Mouse (Mus musculus) neural tube, embryonic 15.5 days (tissue): Measurements from ENCODE around the gene Nampt. TPM values are rescaled to one million over a fixed set of nuclear protein-coding genes. Genes with fewer than 3 reads are reported as not detected.

ENCODE experiments used
- ATAC-seq: fragments of 200-750 bp; cut with Nextera tagmentation; 2 replicates; pipeline ENCODE4 v1.8.0; 2017; ENCODE audit warnings: mild to moderate bottlenecking, moderate TSS enrichment, moderate library complexity; ENCODE audit not compliant: low FRiP score
- H3K27ac ChIP-seq: fragments of 300-500 bp; sonication (generic); replicated peaks from 2 replicates; pipeline ENCODE4 v1.5.1; 2015; ENCODE audit warnings: mild to moderate bottlenecking, inconsistent platforms
- H3K27me3 ChIP-seq: fragments of 300-500 bp; sonication (generic); replicated peaks from 2 replicates; pipeline ENCODE4 v1.6.1; 2015; ENCODE audit warnings: inconsistent platforms
- H3K36me3 ChIP-seq: fragments of 300-500 bp; sonication (generic); 2 replicates; pipeline ENCODE4 v1.6.1; 2015; ENCODE audit warnings: inconsistent platforms
- H3K4me1 ChIP-seq: fragments of 300-500 bp; sonication (generic); 2 replicates; pipeline ENCODE4 v1.6.1; 2015; ENCODE audit warnings: inconsistent platforms
- H3K4me2 ChIP-seq: fragments of 300-500 bp; sonication (generic); 2 replicates; pipeline ENCODE4 v1.6.1; 2015; ENCODE audit warnings: inconsistent platforms, mild to moderate bottlenecking, moderate library complexity
- H3K4me3 ChIP-seq: fragments of 300-500 bp; sonication (generic); replicated peaks from 2 replicates; pipeline ENCODE4 v1.5.1; 2015; ENCODE audit warnings: mild to moderate bottlenecking, inconsistent platforms
- H3K9ac ChIP-seq: fragments of 300-500 bp; sonication (generic); replicated peaks from 2 replicates; pipeline ENCODE4 v1.6.1; 2015; ENCODE audit warnings: mild to moderate bottlenecking, inconsistent platforms
- H3K9me3 ChIP-seq: fragments of 300-500 bp; sonication (generic); replicated peaks from 2 replicates; pipeline ENCODE4 v1.6.1; 2016; ENCODE audit warnings: inconsistent platforms
- WGBS: fragments of 180-500 bp; shearing (Covaris S2); methylation state at CpG from one replicate; pipeline ENCODE4 v1.1.7; 2015; ENCODE audit warnings: mixed read lengths; 5-methylcytosine and 5-hydroxymethylcytosine counted together
- polyA plus RNA-seq: library from polyadenylated mRNA; unstranded; fragments of >200 nt; fragmentation: Nextera tagmentation; extraction: Ambion mirVana; gene quantifications from 2 replicates; pipeline ENCODE4 v1.2.1, GENCODE M21; 2015

Gene Nampt
- polyA plus RNA-seq, 1 experiment from 2014 or later = 29.3 TPM

GRCm38 (mm10) chr12:32822066-32822465, 2.7 kb downstream of the Nampt start:
- WGBS = 76% methylated on average over 4 of the region's 4 CpGs
- Histone ChIP-seq H3K4me1 (0 out of 2 replicates have a peak, but pooled peaks cover 5% of the 10 kb centered on the region), H3K36me3 (peaks cover 6% of the 10 kb centered on the region; the same call in 1 of the 2 replicates), H3K4me3 (no peak overlapping the region), H3K27ac (no peak overlapping the region), H3K4me2 (peak overlapping the region; percentile 19; the same call in 1 of the 2 replicates), H3K9ac (no peak overlapping the region), H3K9me3 (no peaks in the 10 kb centered on the region), H3K27me3 (no peaks in the 10 kb centered on the region)
- no peak for ATAC-seq

GRCm38 (mm10) chr12:32824586-32824985, 5.2 kb downstream of the Nampt start:
- Histone ChIP-seq H3K36me3 (peaks cover 6% of the 10 kb centered on the region; the same call in 1 of the 2 replicates), H3K9ac (no peak overlapping the region), H3K9me3 (no peaks in the 10 kb centered on the region), H3K4me1 (peaks cover 8% of the 10 kb centered on the region; the same call in 1 of the 2 replicates), H3K27me3 (no peaks in the 10 kb centered on the region), H3K27ac (no peak overlapping the region), H3K4me3 (no peak overlapping the region), H3K4me2 (no peak overlapping the region)
- no peak for ATAC-seq
- 39% methylated on average over 6 of the region's 6 CpGs for WGBS

- H3K9ac ChIP-seq = no peak overlapping the region
- peaks cover 6% of the 10 kb centered on the region; the same call in 1 of the 2 replicates for H3K4me1 ChIP-seq
- H3K4me2 ChIP-seq = no peak overlapping the region
- WGBS = 35% methylated on average over 3 of the region's 3 CpGs
- ATAC-seq = no peak
- H3K36me3 ChIP-seq = peaks cover 6% of the 10 kb centered on the region; the same call in 1 of the 2 replicates
- H3K4me3 ChIP-seq = no peak overlapping the region
- H3K9me3 ChIP-seq = no peaks in the 10 kb centered on the region
- H3K27me3 ChIP-seq = no peaks in the 10 kb centered on the region
- no peak overlapping the region for H3K27ac ChIP-seq
These were observed 7.6 kb downstream of the Nampt start for GRCm38 (mm10) chr12:32826971-32827370.

GRCm38 (mm10) chr12:32828137-32828760, 8.9 kb downstream of the Nampt start:
- H3K27ac ChIP-seq = 0 out of 2 replicates have a peak overlapping the region, but pooled peaks have one; percentile 28
- H3K9me3 ChIP-seq = no peaks in the 10 kb centered on the region
- no peaks in the 10 kb centered on the region for H3K27me3 ChIP-seq
- H3K9ac ChIP-seq = no peak overlapping the region
- WGBS = 55% methylated on average over 8 of the region's 8 CpGs
- ATAC-seq = no peak
- peaks cover 4% of the 10 kb centered on the region; the same call in 1 of the 2 replicates for H3K4me1 ChIP-seq
- peaks cover 9% of the 10 kb centered on the region for H3K36me3 ChIP-seq
- peak overlapping the region; percentile 1; the same call in 1 of the 2 replicates for H3K4me2 ChIP-seq
- no peak overlapping the region for H3K4me3 ChIP-seq

GRCm38 (mm10) chr12:32829321-32830090, 10.2 kb downstream of the Nampt start:
- H3K9me3 ChIP-seq = no peaks in the 10 kb centered on the region

GRCm38 (mm10) chr12:32832076-32832475, 12.7 kb downstream of the Nampt start:
- 96% methylated on average over 3 of the region's 3 CpGs for WGBS
- Histone ChIP-seq H3K4me2 (no peak overlapping the region), H3K4me3 (no peak overlapping the region), H3K9me3 (no peaks in the 10 kb centered on the region), H3K36me3 (peaks cover 24% of the 10 kb centered on the region), H3K27ac (no peak overlapping the region), H3K9ac (no peak overlapping the region), H3K4me1 (peaks cover 4% of the 10 kb centered on the region; the same call in 1 of the 2 replicates), H3K27me3 (no peaks in the 10 kb centered on the region)
- no peak for ATAC-seq

More at GRCm38 (mm10) chr12:32829321-32830090, 10.2 kb downstream of the Nampt start:
- ATAC-seq = no peak
- no peak overlapping the region for H3K4me3 ChIP-seq
- no peak overlapping the region for H3K9ac ChIP-seq
- 93% methylated on average over 9 of the region's 9 CpGs for WGBS
- H3K27me3 ChIP-seq = no peaks in the 10 kb centered on the region
- H3K27ac ChIP-seq = no peak overlapping the region
- H3K4me2 ChIP-seq = no peak overlapping the region
- peaks cover 4% of the 10 kb centered on the region; the same call in 1 of the 2 replicates for H3K4me1 ChIP-seq
- peaks cover 14% of the 10 kb centered on the region; the same call in 1 of the 2 replicates for H3K36me3 ChIP-seq

- no peak overlapping the region for H3K4me2 ChIP-seq
- ATAC-seq = no peak
- no peaks in the 10 kb centered on the region for H3K4me1 ChIP-seq
- H3K9ac ChIP-seq = no peak overlapping the region
- no peak overlapping the region for H3K4me3 ChIP-seq
- H3K27me3 ChIP-seq = no peaks in the 10 kb centered on the region
- no peaks in the 10 kb centered on the region for H3K9me3 ChIP-seq
- 91% methylated on average over 6 of the region's 6 CpGs for WGBS
- no peak overlapping the region for H3K27ac ChIP-seq
- H3K36me3 ChIP-seq = peaks cover 37% of the 10 kb centered on the region
These were observed 15.4 kb downstream of the Nampt start for GRCm38 (mm10) chr12:32834781-32835180.

- Histone ChIP-seq H3K9ac (no peak overlapping the region), H3K27me3 (no peaks in the 10 kb centered on the region), H3K27ac (no peak overlapping the region), H3K4me1 (no peaks in the 10 kb centered on the region), H3K4me3 (no peak overlapping the region), H3K36me3 (peaks cover 37% of the 10 kb centered on the region), H3K9me3 (no peaks in the 10 kb centered on the region), H3K4me2 (no peak overlapping the region)
- WGBS = 68% methylated on average over 4 of the region's 4 CpGs
- no peak for ATAC-seq
These were observed 15.9 kb downstream of the Nampt start for GRCm38 (mm10) chr12:32835235-32835634.

- no peaks in the 10 kb centered on the region for H3K9me3 ChIP-seq
- no peaks in the 10 kb centered on the region for H3K4me1 ChIP-seq
- H3K9ac ChIP-seq = no peak overlapping the region
- peaks cover 54% of the 10 kb centered on the region for H3K36me3 ChIP-seq
- ATAC-seq = no peak
- H3K27ac ChIP-seq = no peak overlapping the region
- H3K27me3 ChIP-seq = no peaks in the 10 kb centered on the region
- H3K4me3 ChIP-seq = no peak overlapping the region
- 90% methylated on average over 4 of the region's 4 CpGs for WGBS
- no peak overlapping the region for H3K4me2 ChIP-seq
These were observed 19.1 kb downstream of the Nampt start for GRCm38 (mm10) chr12:32838406-32838805.

- ATAC-seq = no peak
These were observed 19.6 kb downstream of the Nampt start for GRCm38 (mm10) chr12:32838954-32839353.

GRCm38 (mm10) chr12:32841442-32841900, 22.1 kb downstream of the Nampt start:
- Histone ChIP-seq H3K4me2 (no peak overlapping the region), H3K4me3 (no peak overlapping the region), H3K27me3 (no peaks in the 10 kb centered on the region), H3K4me1 (no peaks in the 10 kb centered on the region), H3K36me3 (peaks cover 55% of the 10 kb centered on the region), H3K9me3 (no peaks in the 10 kb centered on the region), H3K27ac (no peak overlapping the region), H3K9ac (no peak overlapping the region)
- 66% methylated on average over 7 of the region's 7 CpGs for WGBS
- ATAC-seq = no peak

More at GRCm38 (mm10) chr12:32838954-32839353, 19.6 kb downstream of the Nampt start:
- Histone ChIP-seq H3K4me1 (no peaks in the 10 kb centered on the region), H3K9me3 (no peaks in the 10 kb centered on the region), H3K4me2 (no peak overlapping the region), H3K27me3 (no peaks in the 10 kb centered on the region), H3K36me3 (peaks cover 54% of the 10 kb centered on the region), H3K4me3 (no peak overlapping the region), H3K9ac (no peak overlapping the region), H3K27ac (no peak overlapping the region)
- WGBS = 96% methylated on average over 9 of the region's 9 CpGs
